Mouse (Mus musculus) cerebellum, postnatal 25 days (tissue): ENCODE measurements around the gene Wwtr1.

ENCODE experiments used
- DNase-seq, 2 experiments: peaks; one replicate each; pipeline ENCODE4 v3.0.0; 2021; ENCODE audit warnings: mixed read lengths in 2 of 2

Gene Wwtr1

DNA sequence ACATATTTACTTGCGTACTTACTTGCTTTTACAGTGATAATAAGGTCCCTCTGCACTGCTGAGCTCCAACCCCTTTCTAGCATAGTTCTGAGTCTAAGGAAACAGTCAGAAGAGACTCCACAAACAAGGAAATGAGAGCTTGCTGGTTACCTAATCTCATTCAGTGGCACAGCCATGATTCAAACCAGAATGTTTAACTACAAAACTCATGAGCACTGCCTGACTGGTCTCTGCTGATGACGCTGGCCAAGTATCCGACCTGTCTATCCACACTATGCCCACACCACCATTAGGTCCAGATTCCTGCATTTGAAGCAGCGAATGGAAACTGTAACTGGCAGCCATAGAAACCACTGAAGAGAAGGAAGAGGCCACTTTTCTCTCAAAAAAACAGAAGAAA is 18.3 kb downstream of the Wwtr1 start:
- DNase-seq: no peak

DNA sequence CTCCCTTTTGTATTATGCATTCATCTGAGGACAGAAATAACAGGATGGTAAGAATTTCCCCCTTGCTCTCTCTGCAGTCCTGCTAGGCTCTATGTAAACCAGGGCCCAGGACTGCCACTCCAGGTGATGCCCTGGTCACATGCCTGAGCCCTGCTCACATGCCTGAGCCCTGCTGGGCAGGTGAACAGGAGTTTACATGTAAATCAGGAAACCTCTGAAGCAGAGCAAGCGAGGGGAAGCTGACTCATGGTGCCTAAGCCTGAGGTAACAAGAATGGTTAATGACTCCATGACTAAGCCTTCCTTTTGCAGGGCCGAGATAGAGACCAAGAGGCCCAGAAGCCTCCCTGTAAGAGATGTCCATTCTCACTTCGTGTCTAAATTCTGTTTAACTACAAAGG is 20.1 kb downstream of the Wwtr1 start:
- no peak for DNase-seq

DNA sequence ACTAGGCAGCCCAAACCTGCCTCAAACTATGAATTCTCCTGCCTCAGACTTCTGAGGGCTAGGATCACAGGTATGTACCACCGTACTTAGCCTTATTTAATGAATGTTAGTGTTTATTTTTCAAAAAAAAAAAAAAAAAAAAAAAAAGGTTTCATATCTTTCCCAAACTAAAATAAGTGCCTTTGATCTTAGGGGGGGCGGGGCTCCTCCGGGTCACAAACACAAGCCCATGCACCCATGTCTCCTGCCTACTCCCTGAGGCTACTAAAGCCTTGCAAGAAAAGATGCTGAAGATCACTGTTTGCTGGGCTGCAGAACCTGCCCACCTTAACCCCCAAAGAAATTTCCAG is 20.8 kb downstream of the Wwtr1 start:
- DNase-seq: no peak

DNA sequence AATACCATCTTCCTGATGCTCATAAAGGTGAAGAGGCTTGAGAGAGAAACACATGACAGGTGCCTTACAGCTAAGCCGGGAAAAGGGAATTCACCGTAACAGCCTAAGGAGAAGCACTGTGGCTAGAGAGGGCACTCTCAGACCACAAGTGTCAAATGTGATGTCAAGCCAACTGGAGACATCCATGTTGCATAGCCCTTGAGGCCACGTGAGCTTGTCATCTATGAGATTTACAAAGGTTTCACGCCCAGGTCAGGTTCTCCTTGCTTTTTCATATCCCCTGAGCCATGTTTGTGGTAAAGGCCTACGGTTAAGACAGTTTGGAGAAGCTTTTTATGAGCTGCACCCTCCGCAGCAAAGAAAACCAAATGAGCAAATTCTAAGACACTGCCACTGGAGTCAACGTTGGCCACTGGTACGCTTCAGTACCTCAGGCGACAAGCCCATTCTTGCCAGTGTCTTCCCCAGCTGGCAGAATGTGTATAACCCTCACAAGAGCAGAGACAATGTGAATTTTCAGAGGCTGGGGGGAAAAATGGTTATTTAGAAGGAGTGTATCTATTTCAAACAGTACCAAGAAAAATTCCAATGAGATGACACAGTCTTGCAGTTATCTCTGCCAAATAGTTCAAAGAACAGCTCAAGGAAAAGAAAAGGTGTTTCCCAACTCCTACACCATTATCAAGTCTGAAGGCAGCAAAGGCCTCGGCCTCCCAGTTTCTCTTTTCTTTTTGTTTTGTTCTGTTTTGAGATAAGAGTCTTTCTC is 21.4 kb downstream of the Wwtr1 start:
- DNase-seq: no peak

DNA sequence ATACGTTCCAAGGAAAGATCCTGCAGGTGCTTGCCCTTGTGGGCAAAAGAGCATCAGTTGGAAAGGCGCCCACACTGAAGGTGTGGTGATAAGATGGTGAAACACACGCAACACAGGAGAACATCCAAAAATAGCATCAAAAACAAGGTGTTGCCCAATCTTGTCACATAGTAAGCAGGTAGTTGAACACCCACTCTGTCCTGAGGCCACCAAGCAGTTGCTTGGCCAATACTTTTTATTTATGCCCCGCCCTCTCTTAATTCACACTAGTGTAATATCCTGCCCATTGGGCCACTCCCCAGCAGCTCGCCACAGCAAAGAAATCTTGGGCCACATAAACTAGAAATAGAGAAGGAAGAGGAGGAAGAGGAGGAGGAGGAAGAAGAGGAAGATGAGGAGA is 22.6 kb downstream of the Wwtr1 start:
- no peak for DNase-seq

DNA sequence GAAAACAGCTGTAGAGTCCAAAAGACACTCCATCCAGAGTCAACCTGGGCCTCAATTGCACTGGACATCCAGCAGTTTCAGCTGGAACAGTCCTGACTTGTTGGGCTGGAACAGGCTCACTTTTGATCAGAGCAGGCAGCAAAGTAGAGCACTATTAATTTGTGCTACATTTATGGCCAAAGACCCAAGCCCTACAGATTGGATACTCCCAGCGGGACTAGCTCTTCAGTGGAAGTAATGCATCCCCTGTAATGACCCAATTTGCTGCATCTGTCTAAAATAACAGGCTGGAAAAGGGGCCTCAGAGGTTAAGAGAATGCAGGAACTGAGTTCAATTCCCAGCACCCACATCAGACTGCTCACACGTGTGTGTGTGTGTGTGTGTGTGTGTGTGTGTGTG is 24.5 kb downstream of the Wwtr1 start:
- DNase-seq: no peak

DNA sequence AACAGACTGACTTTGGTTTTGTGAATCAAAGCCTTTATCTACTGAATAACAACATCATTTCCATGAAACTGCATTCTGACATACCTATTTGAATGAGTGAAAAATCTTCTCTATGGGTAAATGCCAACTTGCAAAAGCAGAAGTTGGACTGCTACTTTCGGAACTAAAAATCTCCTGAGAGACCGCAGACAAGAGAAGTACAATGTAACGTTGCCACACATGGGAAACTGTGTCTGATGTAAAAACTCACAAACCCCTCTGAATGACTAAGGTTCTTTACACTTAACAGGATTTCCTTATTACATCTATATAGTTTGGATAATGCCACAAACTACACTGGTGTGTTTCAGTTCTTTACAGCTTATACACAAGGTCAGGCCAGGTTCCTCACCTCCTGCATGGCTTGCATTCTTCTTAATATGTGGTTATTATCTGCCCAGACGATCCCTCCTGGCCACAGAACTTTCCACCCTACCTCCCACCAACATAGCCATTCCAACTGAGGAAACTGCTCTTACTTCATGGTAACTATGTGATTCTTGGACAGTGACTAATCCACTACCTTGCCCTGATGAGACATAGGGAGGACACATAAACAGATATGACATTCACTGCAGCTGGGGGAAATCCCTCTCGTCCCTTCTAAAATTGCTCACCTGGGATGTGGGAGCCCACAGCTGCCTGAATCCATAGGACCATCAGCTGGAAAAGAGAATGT is 25.1 kb downstream of the Wwtr1 start:
- DNase-seq: no peak

DNA sequence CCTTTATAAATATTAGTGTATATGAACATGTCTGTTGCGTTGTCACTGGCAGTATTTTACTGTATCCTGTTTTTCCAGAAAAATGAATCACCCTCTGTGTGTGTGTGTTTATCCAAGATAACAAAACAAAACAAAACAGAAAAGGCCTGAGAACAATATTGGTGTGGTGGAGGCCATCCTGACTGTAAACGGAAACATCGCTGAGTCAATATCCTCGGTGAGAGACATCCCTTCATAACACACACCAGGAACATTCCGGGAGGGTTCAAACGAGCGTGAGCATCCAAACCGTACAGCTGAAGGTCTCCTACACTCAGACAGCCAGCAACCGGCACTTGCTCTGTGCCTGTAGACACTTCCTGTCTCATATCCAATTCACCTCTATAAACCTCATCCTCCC is 31.6 kb downstream of the Wwtr1 start:
- no peak for DNase-seq

DNA sequence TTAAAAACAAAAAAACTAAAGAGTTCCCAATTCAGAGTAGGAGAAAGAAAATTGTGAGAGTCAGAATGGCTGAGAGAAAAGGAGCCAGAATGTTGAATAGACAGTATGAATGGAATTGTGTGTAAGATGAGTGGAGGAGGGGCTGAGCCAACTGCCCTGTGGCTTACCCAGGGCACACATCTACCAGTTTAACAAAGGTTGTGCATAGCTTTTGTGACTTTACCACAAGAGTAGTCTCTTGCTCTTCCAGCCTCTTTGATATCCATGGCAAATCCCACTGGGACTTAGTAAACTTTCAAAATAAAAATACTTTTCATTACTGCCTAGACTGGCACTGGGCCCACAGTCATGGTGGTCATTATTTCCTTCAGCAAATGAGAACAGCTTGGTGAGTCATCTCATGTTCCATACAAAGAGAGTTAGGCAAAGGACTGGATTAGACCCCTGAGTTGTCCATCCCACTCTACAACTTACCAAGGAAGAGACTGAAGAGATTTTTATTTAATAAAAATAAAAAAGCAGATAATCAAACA is 32.8 kb downstream of the Wwtr1 start:
- no peak for DNase-seq

DNA sequence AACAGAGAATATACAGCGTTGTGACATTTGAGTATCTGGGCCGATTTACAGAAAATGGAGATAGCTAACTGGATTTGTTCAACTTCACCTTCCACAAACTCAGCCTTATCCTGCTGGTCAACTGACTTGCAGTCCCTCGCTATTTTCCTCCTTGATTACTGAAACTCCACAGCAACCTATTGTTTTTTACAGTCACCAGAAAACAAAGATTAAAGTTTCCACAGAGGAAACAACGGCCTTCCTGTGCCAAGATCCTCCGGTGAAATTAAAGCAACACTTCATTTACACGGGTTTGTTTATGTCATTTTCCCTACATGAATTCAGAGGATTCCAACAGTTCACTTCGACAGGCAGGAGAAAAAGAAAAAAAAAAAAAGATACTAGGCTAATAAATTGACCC is 34.5 kb downstream of the Wwtr1 start:
- no peak for DNase-seq

DNA sequence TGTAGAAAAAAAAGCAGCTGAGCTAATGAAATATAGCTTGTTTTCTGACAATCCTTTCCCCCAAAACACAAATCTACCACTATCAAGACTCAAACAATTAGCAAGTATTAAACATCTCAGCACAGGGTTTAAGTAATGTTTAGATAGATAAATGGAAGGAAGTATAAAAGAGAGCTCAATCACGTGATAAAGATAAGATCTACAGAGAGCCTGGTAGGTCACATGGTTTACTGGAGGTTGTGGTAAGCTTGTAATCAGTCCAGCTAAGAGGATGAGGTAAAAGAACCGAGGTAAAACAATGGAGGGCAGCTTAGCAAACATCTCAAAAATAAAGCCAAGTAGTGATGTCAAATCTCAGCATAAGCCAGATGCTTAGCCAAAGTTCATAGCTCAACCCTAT is 35.2 kb downstream of the Wwtr1 start:
- no peak for DNase-seq

DNA sequence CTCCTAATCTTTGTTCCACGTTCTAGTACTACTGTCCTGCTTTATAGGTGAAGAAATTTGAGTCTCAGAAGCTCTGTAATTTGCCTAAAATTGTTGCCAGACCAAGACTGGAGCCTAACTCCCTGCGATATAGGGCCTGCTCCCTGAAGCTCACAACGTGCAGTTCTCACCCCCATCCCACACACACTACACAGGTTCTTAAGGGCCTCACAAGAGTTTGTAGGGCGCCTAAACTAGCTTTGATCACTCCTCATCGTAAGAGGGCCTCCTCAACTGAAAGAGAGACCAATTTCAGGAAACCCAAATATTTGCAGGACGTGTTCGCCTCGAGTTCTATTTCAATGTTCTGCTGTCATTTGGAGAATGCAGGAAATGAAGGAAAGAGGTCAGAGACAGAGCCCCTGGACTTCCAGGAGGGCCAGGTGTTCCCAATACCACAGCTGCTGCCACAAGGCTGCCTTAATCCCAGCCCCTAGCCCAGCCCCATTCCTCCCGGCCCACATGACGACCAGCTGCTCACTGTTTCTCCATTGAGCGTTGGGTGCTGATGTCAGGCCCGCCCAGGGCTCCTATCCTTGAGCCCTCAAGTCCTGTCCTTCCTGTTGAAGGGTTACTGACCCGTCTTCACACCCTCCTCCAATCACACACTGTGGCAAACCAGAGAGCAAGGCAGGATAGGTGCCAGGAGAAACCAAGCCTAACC is 40.1 kb downstream of the Wwtr1 start:
- DNase-seq: no peak

DNA sequence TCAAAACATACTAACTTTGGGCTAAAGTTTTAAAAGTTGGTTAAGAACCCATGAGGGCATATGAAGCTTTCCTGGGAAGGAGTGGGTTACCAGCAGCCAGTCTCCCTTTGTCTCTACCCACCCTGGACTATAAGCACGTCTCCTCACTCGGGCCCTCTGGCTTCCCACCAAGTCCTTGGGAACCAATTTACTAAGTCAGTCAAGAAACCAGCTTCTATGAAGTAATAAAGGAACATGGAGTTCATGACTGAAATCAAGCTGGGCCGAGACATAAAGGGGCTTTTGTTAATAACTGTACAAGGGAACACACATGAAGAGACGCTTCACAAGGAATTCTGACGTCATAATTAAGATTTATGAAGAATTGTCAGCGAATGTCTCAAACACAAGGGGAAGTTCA is 41.3 kb downstream of the Wwtr1 start:
- DNase-seq: no peak

DNA sequence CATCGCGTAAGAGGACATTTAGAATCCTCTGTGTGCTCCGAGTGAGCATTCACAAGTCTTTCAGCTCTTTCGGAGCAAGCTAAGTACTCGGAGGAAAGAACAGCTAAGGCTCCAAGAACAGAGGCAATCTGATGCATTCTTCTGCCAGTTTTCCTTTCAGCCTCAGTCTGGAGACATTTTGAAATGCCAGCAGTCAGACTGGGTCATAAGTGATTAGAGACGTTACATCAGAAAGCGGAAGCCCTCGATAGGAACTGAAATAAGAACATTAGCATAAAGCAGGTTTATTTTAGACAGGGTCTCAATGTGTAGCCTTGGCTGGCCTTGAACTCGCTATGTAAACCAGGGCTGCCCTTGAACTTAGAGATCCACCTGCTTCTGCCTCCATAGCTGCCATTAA is 41.8 kb downstream of the Wwtr1 start:
- DNase-seq: no peak

DNA sequence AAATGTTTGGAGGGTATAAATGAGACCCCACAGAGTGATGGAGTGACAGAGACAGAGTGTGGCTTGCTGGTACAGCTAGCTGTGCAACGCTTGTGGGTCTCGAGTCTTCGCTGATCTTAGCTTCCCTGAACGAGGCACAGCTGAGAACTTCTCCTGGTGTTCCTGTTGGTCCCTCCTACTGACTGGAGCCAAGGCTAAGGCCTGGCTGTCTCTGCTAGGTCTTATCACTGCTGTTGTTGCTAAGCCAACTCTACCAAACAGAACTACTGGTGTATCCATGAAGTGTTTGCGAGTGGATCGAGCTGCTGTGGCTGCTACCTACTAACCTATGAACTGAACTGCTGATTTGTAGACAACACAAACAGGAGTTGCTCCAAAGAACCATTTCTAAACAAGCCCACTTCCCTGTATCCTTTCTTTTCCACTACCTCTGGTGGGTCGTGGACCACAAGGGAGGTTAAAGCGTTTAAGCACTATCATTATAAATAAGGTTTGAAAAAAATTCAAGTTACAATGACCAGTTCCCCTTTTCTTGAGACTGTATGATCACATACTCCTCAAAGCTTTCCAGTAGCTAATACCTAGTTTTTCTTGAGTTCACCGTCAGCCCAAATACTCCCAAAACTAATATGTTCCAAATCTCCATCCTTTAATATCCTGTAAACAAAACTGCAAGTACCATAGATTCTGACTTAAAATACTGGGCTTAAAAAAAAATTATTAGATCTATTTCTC is 42.6 kb downstream of the Wwtr1 start:
- no peak for DNase-seq

DNA sequence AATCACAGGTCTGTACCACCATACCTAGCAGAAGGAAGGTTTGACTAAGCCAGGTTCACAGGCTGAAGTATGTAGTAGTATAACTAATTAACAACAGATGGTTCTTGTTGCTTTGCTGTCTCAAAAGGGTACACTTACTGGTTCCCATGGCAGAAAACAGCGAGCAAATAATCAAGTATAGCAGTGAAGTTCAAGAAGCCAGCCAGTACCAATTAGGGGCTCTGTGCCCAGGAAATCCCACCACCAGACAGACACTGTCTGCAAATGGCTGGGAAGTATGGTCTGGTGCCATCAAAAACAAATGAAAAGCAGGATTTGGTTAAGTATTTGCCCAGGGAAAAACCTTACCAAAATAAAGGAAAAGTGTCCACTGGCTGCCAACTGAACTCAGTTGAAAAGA is 44.9 kb downstream of the Wwtr1 start:
- no peak for DNase-seq

DNA sequence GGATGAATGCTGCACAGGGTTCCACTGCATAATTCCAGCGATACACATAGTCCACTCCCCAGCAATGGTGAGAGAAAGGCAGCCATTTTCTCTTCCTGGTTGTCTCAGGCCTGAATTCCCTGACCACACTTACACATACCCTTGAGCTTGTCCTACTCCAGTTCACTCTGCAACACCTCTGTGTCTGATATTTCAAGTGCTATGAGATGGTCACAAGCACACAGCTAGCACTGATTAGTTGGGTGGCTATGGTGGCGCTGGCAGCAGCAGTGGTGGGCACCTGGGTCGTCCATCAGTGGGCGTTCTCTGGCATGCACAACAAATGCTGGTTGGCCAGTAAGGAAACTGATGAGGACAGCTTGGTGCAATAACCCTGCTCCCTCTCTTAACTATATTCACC is 45.5 kb downstream of the Wwtr1 start:
- no peak for DNase-seq

DNA sequence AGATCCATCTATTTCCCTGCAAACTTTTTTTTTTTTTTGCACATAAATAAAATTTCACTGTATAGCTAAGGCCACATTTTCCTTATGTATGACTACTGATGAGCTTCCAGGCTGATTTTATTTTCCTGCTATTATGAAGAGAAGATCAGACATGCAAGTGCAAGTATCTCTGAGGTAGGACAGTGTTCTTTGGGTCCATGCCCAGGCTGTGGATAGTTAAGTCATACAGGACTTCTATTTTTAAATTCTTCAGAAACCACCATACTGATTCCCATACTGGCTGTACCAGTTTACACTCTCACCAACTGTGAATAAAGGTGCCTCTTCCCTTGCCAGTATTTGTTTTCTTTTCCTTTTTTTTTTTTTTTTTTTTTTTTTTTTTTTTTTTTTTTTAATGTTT is 48.6 kb downstream of the Wwtr1 start:
- DNase-seq: no peak

DNA sequence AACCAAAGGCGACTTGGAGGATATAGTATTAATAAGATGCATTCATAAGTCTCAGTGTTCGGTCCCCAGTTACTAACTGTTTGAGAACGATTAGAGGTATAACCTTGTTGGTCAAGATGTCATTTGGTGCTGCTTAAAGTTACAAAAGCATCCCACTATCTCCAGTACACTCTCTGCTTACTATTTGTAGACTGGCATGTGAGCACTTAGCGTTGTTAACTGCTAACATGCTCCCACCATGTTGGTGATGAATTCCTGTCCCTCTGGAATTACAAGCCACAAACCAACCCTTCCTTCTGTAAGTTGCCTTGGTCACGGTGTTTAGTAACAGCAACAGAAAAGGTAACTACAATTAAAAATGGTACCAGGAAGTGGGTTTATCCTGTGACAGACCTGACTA is 52.6 kb downstream of the Wwtr1 start:
- no peak for DNase-seq

DNA sequence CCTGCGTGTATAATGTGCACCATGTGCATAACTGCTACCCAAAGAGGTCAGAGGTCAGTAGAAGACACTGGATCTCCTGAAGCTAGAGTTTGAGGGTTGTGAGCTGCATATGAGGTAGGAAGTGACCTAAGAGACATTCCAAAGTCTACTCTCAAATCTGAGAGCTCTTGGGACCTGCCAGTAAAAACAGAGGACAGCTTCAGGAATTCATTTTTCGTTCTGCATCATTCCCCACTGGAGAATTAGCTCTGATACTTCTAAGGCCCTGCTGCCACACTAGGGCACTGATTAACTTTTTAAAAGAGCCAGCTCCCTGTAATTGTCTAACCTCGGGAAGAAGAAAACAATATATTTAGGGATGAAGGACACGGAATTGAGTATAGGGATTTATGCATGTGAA is 53.8 kb downstream of the Wwtr1 start:
- no peak for DNase-seq

DNA sequence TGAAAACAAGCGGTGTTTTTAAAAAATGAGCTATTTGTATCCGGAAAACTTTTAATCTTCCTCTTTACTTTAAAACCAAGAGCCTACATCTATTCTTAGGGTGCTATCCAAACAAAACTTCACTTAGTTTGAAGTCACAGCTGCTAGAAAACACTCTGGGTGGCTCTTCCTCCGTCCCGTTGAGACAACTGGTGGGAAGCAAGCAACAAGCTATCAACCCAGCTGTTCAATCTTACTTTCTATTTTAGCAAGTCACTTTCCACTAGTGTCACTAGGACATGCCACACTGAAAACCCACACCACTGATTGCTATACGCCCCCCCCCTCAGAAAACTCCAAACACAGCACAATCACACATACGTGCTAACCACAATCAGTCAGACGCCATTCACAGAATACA is 55.7 kb downstream of the Wwtr1 start:
- no peak for DNase-seq

DNA sequence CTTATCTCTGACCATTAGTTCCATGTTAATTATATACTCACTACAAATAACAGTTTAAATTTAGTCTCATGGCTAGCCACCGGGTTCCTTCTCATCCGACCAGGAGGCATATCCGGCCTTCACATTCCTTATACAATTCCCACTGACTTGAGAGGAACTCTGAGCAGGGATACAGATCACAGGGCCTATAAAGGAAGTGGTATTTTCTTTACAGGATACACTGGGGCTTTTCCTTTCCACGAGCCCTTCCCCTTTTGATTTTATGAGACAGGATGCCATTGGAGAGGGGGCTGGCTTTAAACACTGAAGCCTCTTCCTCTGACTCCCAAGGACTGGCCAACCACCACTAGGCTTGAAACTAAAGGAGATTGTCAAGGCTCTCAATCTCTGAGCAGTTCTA is 59.6 kb downstream of the Wwtr1 start:
- no peak for DNase-seq

DNA sequence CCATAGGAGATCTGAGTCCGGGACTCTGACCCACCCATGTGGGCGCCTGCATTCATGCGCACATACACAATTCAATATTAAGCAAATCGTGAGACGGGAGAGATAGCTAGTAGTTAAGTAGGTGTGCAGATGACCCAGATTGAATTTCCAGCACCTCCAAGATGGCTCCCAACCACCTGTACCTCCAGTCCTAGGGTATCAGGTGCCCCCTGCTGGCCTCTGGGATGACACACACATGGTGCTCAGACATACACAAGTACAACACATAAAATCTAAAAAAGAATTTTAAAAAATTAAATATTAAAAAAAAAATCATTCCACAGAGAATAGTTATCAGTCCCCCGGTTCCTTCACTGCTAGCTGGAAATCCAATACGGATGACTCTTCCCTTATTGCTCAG is 60.7 kb downstream of the Wwtr1 start:
- no peak for DNase-seq
